Mouse (Mus musculus) left cerebral cortex, adult 2 months (tissue): ENCODE measurements at regions not wholly inside any gene's neighbourhood (a gene's known extent, or its start where the extent isn't known, plus 50 kb on each side); places are given as distances from the start of the nearest gene placed in this dataset.

Experiments used
- DNase-seq, 2 experiments: peaks; one replicate each; pipeline ENCODE4 v3.0.0; 2021 to 2022; ENCODE audit warnings: low spot score in 2 of 2, mixed read lengths in 1 of 2; ENCODE audit errors: extremely low spot score in 1 of 2
- H3K27ac ChIP-seq: fragments of 200-600 bp; 2 replicates; pipeline ENCODE4 v1.8.1; 2022
- H3K4me3 ChIP-seq: fragments of 200-600 bp; 2 replicates; pipeline ENCODE4 v1.8.1; 2022
- CTCF ChIP-seq: fragments of 200-600 bp; IDR thresholded peaks from 2 replicates; pipeline ENCODE4 v1.8.1; 2022; ENCODE audit warnings: antibody characterized with exemption, mild to moderate bottlenecking, moderate library complexity
- intact Hi-C: fragments of 180-260 bp; cut with DNase I; formaldehyde crosslinking; loops from one replicate; pipeline ENCODE4 v1.15.1; 2025

GRCm38 (mm10) chr6:81595926-81596325 is 327.5 kb upstream of the Gcfc2 start:
- TF ChIP-seq CTCF: no peak
- Histone ChIP-seq H3K27ac (no peak overlapping the region), H3K4me3 (no peak overlapping the region)
- intact Hi-C loops: no loop called here
- no peak for DNase-seq

- DNase-seq: no peak
- H3K27ac ChIP-seq: no peak overlapping the region
- no peak overlapping the region for H3K4me3 ChIP-seq
- TF ChIP-seq CTCF: no peak
- intact Hi-C loops: no loop called here
Measured at GRCm38 (mm10) chr6:81608637-81609036, 314.8 kb upstream of the Gcfc2 start.

GRCm38 (mm10) chr6:81611980-81612379 is 311.5 kb upstream of the Gcfc2 start:
- DNase-seq: no peak
- intact Hi-C loops: no loop called here
- Histone ChIP-seq H3K4me3 (no peak overlapping the region), H3K27ac (no peak overlapping the region)
- TF ChIP-seq CTCF: no peak

- H3K4me3 ChIP-seq: no peak overlapping the region
- DNase-seq: no peak
- intact Hi-C loops: no loop called here
- no peak overlapping the region for H3K27ac ChIP-seq
- no peak for TF ChIP-seq CTCF
Measured at GRCm38 (mm10) chr6:81618018-81618417, 305.5 kb upstream of the Gcfc2 start.

GRCm38 (mm10) chr6:81621028-81621427 is 302.4 kb upstream of the Gcfc2 start:
- H3K4me3 ChIP-seq: no peak overlapping the region
- no peak overlapping the region for H3K27ac ChIP-seq
- TF ChIP-seq CTCF: no peak
- DNase-seq: no peak
- intact Hi-C loops: no loop called here

GRCm38 (mm10) chr6:81622714-81623113 is 300.8 kb upstream of the Gcfc2 start:
- TF ChIP-seq CTCF: no peak
- peak; percentile 9 to 22 for DNase-seq
- no peak overlapping the region for H3K4me3 ChIP-seq
- intact Hi-C loops: loop anchor here (2.0 kb wide), 1 partner anchor 760 kb away; no protein-coding TSS in a partner anchor
- H3K27ac ChIP-seq: peak overlapping the region; percentile 53; the same call in 1 of the 2 replicates

GRCm38 (mm10) chr6:81625016-81625415 is 298.5 kb upstream of the Gcfc2 start:
- no peak for TF ChIP-seq CTCF
- no peak overlapping the region for H3K4me3 ChIP-seq
- intact Hi-C loops: no loop called here
- DNase-seq: no peak
- no peak overlapping the region for H3K27ac ChIP-seq

- intact Hi-C loops: no loop called here
- no peak for DNase-seq
- H3K27ac ChIP-seq: no peak overlapping the region
- no peak overlapping the region for H3K4me3 ChIP-seq
- TF ChIP-seq CTCF: no peak
Measured at GRCm38 (mm10) chr6:81633586-81633985, 289.9 kb upstream of the Gcfc2 start.

- intact Hi-C loops: no loop called here
- no peak for DNase-seq
- Histone ChIP-seq H3K4me3 (no peak overlapping the region), H3K27ac (no peak overlapping the region)
- TF ChIP-seq CTCF: no peak
Measured at GRCm38 (mm10) chr6:81647615-81648375, 275.7 kb upstream of the Gcfc2 start.

- intact Hi-C loops: no loop called here
- Histone ChIP-seq H3K27ac (no peak overlapping the region), H3K4me3 (no peak overlapping the region)
- TF ChIP-seq CTCF: no peak
- DNase-seq: no peak
Measured at GRCm38 (mm10) chr6:81651856-81652255, 271.6 kb upstream of the Gcfc2 start.

GRCm38 (mm10) chr6:81655205-81655604 is 268.3 kb upstream of the Gcfc2 start:
- TF ChIP-seq CTCF: no peak
- Histone ChIP-seq H3K4me3 (no peak overlapping the region), H3K27ac (no peak overlapping the region)
- DNase-seq: no peak
- intact Hi-C loops: no loop called here

GRCm38 (mm10) chr6:81660478-81661395 is 262.7 kb upstream of the Gcfc2 start:
- peak in 1 of 2 experiments; percentile 31 for DNase-seq
- H3K4me3 ChIP-seq: no peak overlapping the region
- H3K27ac ChIP-seq: peak overlapping the region; percentile 79
- TF ChIP-seq CTCF: no peak
- intact Hi-C loops: no loop called here
